In the genomic region with DNA sequence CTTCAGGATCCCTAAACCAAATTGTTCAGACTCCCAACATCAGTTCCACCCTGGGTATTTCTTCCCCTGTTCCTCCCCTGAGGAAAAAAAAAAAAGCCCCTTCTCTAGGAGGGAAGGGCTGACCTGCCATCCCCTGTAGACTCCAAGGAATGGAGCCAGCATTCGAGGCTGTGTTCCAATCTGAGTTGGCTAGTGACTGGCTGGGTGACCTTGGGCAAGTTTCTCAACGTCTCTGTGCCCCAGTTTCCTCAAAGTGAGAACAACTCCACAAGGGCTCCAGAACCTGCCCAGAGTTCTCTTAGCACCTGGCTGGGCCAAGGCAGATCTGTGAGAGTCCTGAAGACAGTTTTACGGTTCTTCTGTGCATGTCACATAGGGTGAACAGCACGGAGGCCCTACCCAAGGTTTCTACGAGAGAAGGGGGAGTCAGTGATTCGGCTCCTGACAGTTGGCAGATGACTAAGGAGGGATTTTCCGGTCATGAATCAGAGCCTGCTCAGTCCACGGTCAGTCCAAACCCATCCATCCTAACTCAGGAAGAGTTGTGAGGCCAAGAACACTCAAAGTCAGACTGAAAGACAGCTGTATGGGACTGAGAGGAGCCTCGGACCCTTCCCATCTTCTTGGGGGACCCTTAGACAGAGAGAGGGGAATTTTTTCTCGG, we compare ENCODE assay signal across 8 mouse cellular contexts. TPM values are rescaled to one million over a fixed set of nuclear protein-coding genes. Genes with fewer than 3 reads are reported as not detected.
DNase-seq lines count a peak whose midpoint lies in the region; ATAC-seq and TF ChIP-seq lines count a peak whose summit lies in the region.

No protein-coding gene starts in this region.

- peaks cover 41% of the 10 kb centered on the region for H3K36me3 ChIP-seq in megakaryocyte, embryonic 14.5 days (replicated peaks; ENCODE audit: low read length)
- peaks cover 2% of the 10 kb centered on the region; the same call in 1 of the 2 replicates for H3K36me3 ChIP-seq in hindbrain, embryonic 11.5 days (ENCODE audit: control insufficient read depth, insufficient read depth, low read length)
- peaks cover 39% of the 10 kb centered on the region for H3K36me3 ChIP-seq in midbrain, embryonic 14.5 days (ENCODE audit: control insufficient read depth, insufficient read depth, low read length)

- 40% methylated on average over 10 of the region's 10 CpGs for WGBS in hindbrain, embryonic 11.5 days
- WGBS in midbrain, embryonic 14.5 days: 33% methylated on average over 10 of the region's 10 CpGs

- H3K27ac ChIP-seq in bone marrow macrophage, adult 2 months (ENCODE audit: insufficient read depth, low read depth, low read length): peak overlapping the region; percentile 18
- no peak overlapping the region for H3K27ac ChIP-seq in hindbrain, embryonic 11.5 days (ENCODE audit: low read depth, low read length)
- peak overlapping the region; percentile 74 for H3K27ac ChIP-seq in midbrain, embryonic 14.5 days (replicated peaks; ENCODE audit: low read depth, low read length)

- H3K27me3 ChIP-seq in megakaryocyte, embryonic 14.5 days (replicated peaks): no peaks in the 10 kb centered on the region
- H3K27me3 ChIP-seq in hindbrain, embryonic 11.5 days (ENCODE audit: control insufficient read depth, insufficient read depth, low read length): no peaks in the 10 kb centered on the region
- H3K27me3 ChIP-seq in midbrain, embryonic 14.5 days (ENCODE audit: control insufficient read depth, insufficient read depth, low read length): no peaks in the 10 kb centered on the region

- peaks cover 65% of the 10 kb centered on the region for H3K4me1 ChIP-seq in megakaryocyte, embryonic 14.5 days
- peaks cover 10% of the 10 kb centered on the region for H3K4me1 ChIP-seq in bone marrow macrophage, adult 2 months (ENCODE audit: control insufficient read depth, insufficient read depth, low read length)
- peaks cover 2% of the 10 kb centered on the region for H3K4me1 ChIP-seq in hindbrain, embryonic 11.5 days (replicated peaks; ENCODE audit: control insufficient read depth, insufficient read depth, low read length)
- H3K4me1 ChIP-seq in midbrain, embryonic 14.5 days (ENCODE audit: control insufficient read depth, insufficient read depth, low read length): peaks cover 16% of the 10 kb centered on the region

- peak overlapping the region; percentile 95 for H3K4me3 ChIP-seq in megakaryocyte, embryonic 14.5 days (replicated peaks)
- H3K4me3 ChIP-seq in bone marrow macrophage, adult 2 months (ENCODE audit: insufficient read depth, low read length): peak overlapping the region; percentile 74
- H3K4me3 ChIP-seq in hindbrain, embryonic 11.5 days (ENCODE audit: low read depth, low read length): peak overlapping the region; percentile 97
- peak overlapping the region; percentile 97 for H3K4me3 ChIP-seq in midbrain, embryonic 14.5 days (replicated peaks; ENCODE audit: low read depth, low read length)

- no peaks in the 10 kb centered on the region for H3K9me3 ChIP-seq in megakaryocyte, embryonic 14.5 days
- H3K9me3 ChIP-seq in hindbrain, embryonic 11.5 days (ENCODE audit: control insufficient read depth, low read length): no peaks in the 10 kb centered on the region
- H3K9me3 ChIP-seq in midbrain, embryonic 14.5 days (ENCODE audit: control insufficient read depth, low read length): no peaks in the 10 kb centered on the region

- TF ChIP-seq POLR2A in bone marrow macrophage, adult 2 months (IDR thresholded peaks at IDR 0.05; ENCODE audit: borderline replicate concordance, low read depth, low read length): no peak

- H3K4me2 ChIP-seq in hindbrain, embryonic 11.5 days (replicated peaks; ENCODE audit: low read depth, low read length): peak overlapping the region; percentile 89
- H3K4me2 ChIP-seq in midbrain, embryonic 14.5 days (ENCODE audit: low read length): peak overlapping the region; percentile 94

- no peak for ATAC-seq in megakaryocyte, adult 5-6 weeks (ENCODE audit: poor library complexity, severe bottlenecking)
- ATAC-seq in hindbrain, embryonic 11.5 days (ENCODE audit: low FRiP score): no peak
- no peak for ATAC-seq in midbrain, embryonic 14.5 days (ENCODE audit: low FRiP score, low TSS enrichment)

- TF ChIP-seq CTCF in bone marrow macrophage, adult 2 months (IDR thresholded peaks at IDR 0.05; ENCODE audit: low read depth, low read length): no peak

- DNase-seq in hindbrain, embryonic 11.5 days (ENCODE audit: low spot score): no peak
- DNase-seq in midbrain, embryonic 14.5 days: no peak
- DNase-seq in urinary bladder, postnatal 10 days (ENCODE audit: low spot score): no peak
- no peak for DNase-seq in gastrocnemius, postnatal 25 days
- DNase-seq in right cerebral cortex, postnatal 36 days (ENCODE audit: low spot score in 2 of 2): no peak

- peak overlapping the region; percentile 97 for H3K9ac ChIP-seq in hindbrain, embryonic 11.5 days (ENCODE audit: low read depth, low read length)
- peak overlapping the region; percentile 97 for H3K9ac ChIP-seq in midbrain, embryonic 14.5 days (replicated peaks; ENCODE audit: low read length)

RNA-seq across cellular contexts. Expression of gene Zswim4, which starts 1.0 kb away (rescaled TPM):
- polyA plus RNA-seq in megakaryocyte, embryonic 14.5 days (2012; ENCODE audit: insufficient read depth, low replicate concordance): 14.1 and 16.0 TPM in 2 replicates
- total RNA-seq in megakaryocyte, adult 5-6 weeks (2015): 6.2 and 6.5 TPM in 2 replicates
- 8.9 and 9.4 TPM in 2 replicates for total RNA-seq in megakaryocyte, adult 5-6 weeks (2017)
- polyA plus RNA-seq in bone marrow macrophage, adult 2 months (2012; ENCODE audit: insufficient read depth, insufficient read length, missing spikeins): 9.4 and 10.9 TPM in 2 replicates
- 22.5 and 26.1 TPM in 2 replicates for polyA plus RNA-seq in hindbrain, embryonic 11.5 days (2014; fragmentation: Nextera tagmentation; extraction: Ambion mirVana)
- polyA plus RNA-seq in midbrain, embryonic 14.5 days (2014; fragmentation: Nextera tagmentation; extraction: Ambion mirVana): 28.7 and 35.6 TPM in 2 replicates
- 1 to 10 TPM; 6.2 to 6.3 TPM for total RNA-seq in gastrocnemius, postnatal 25 days (2021)

RNA-seq across cellular contexts. Expression of gene D8Ertd738e, which starts 13.6 kb away (rescaled TPM):
- polyA plus RNA-seq in megakaryocyte, embryonic 14.5 days (2012; ENCODE audit: insufficient read depth, low replicate concordance): 80.4 and 326 TPM in 2 replicates
- 169 and 188 TPM in 2 replicates for total RNA-seq in megakaryocyte, adult 5-6 weeks (2015)
- total RNA-seq in megakaryocyte, adult 5-6 weeks (2017): 99.7 and 113 TPM in 2 replicates
- polyA plus RNA-seq in bone marrow macrophage, adult 2 months (2012; ENCODE audit: insufficient read depth, insufficient read length, missing spikeins): 164 and 172 TPM in 2 replicates
- 298 and 313 TPM in 2 replicates for polyA plus RNA-seq in hindbrain, embryonic 11.5 days (2014; fragmentation: Nextera tagmentation; extraction: Ambion mirVana)
- polyA plus RNA-seq in midbrain, embryonic 14.5 days (2014; fragmentation: Nextera tagmentation; extraction: Ambion mirVana): 261 and 282 TPM in 2 replicates
- total RNA-seq in gastrocnemius, postnatal 25 days (2021): 100 to 1,000 TPM; 174 to 185 TPM

RNA-seq across cellular contexts. Expression of gene Mri1, which starts 21.2 kb away (rescaled TPM):
- 106 and 208 TPM in 2 replicates for polyA plus RNA-seq in megakaryocyte, embryonic 14.5 days (2012; ENCODE audit: insufficient read depth, low replicate concordance)
- total RNA-seq in megakaryocyte, adult 5-6 weeks (2015): 11.6 and 13.5 TPM in 2 replicates
- total RNA-seq in megakaryocyte, adult 5-6 weeks (2017): 4.0 and 4.9 TPM in 2 replicates
- polyA plus RNA-seq in bone marrow macrophage, adult 2 months (2012; ENCODE audit: insufficient read depth, insufficient read length, missing spikeins): 10.0 and 11.6 TPM in 2 replicates
- 49.8 and 51.2 TPM in 2 replicates for polyA plus RNA-seq in hindbrain, embryonic 11.5 days (2014; fragmentation: Nextera tagmentation; extraction: Ambion mirVana)
- polyA plus RNA-seq in midbrain, embryonic 14.5 days (2014; fragmentation: Nextera tagmentation; extraction: Ambion mirVana): 39.9 and 40.2 TPM in 2 replicates
- total RNA-seq in gastrocnemius, postnatal 25 days (2021): 10 to 100 TPM; 10.1 to 16.5 TPM

RNA-seq across cellular contexts. Expression of gene Ccdc130, which starts 34.3 kb away (rescaled TPM):
- polyA plus RNA-seq in megakaryocyte, embryonic 14.5 days (2012; ENCODE audit: insufficient read depth, low replicate concordance): 4.8 and 20.9 TPM in 2 replicates
- total RNA-seq in megakaryocyte, adult 5-6 weeks (2015): 18.7 and 22.8 TPM in 2 replicates
- total RNA-seq in megakaryocyte, adult 5-6 weeks (2017): 17.8 and 22.5 TPM in 2 replicates
- polyA plus RNA-seq in bone marrow macrophage, adult 2 months (2012; ENCODE audit: insufficient read depth, insufficient read length, missing spikeins): 22.8 and 27.3 TPM in 2 replicates
- polyA plus RNA-seq in hindbrain, embryonic 11.5 days (2014; fragmentation: Nextera tagmentation; extraction: Ambion mirVana): 21.3 and 27.4 TPM in 2 replicates
- polyA plus RNA-seq in midbrain, embryonic 14.5 days (2014; fragmentation: Nextera tagmentation; extraction: Ambion mirVana): 25.5 and 26.2 TPM in 2 replicates
- total RNA-seq in gastrocnemius, postnatal 25 days (2021): 1 to 10 TPM; 6.8 to 7.7 TPM

RNA-seq across cellular contexts. Expression of gene Nanos3, which starts 50.9 kb away (rescaled TPM):
- 0.87 TPM in 1 of 2 replicates, not detected in the other for polyA plus RNA-seq in megakaryocyte, embryonic 14.5 days (2012; ENCODE audit: insufficient read depth, low replicate concordance)
- not detected in 2 replicates for total RNA-seq in megakaryocyte, adult 5-6 weeks (2015)
- not detected in 2 replicates for total RNA-seq in megakaryocyte, adult 5-6 weeks (2017)
- polyA plus RNA-seq in bone marrow macrophage, adult 2 months (2012; ENCODE audit: insufficient read depth, insufficient read length, missing spikeins): not detected in 2 replicates
- polyA plus RNA-seq in hindbrain, embryonic 11.5 days (2014; fragmentation: Nextera tagmentation; extraction: Ambion mirVana): 4.5 and 5.6 TPM in 2 replicates
- 9.4 and 11.7 TPM in 2 replicates for polyA plus RNA-seq in midbrain, embryonic 14.5 days (2014; fragmentation: Nextera tagmentation; extraction: Ambion mirVana)
- not detected for total RNA-seq in gastrocnemius, postnatal 25 days (2021)
